28 mouse cellular contexts compared by ENCODE assay signal in genomic region chr11:79062897-79063296, GRCm38 (mm10).
DNase-seq lines count a peak whose midpoint lies in the region; ATAC-seq and TF ChIP-seq lines count a peak whose summit lies in the region.
"Had no signal": no experiment of that assay in that cellular context is flagged by ENCODE, and none has a peak within 500 bp of the region (broad histone marks: within the 10 kb centered on the region; RNA-seq: fewer than 3 reads in every experiment).

No protein-coding gene starts in this region.

- TF ChIP-seq EP300 in CH12.LX (IDR thresholded peaks at IDR 0.05; ENCODE audit: low read length): peak; percentile 55

- TF ChIP-seq RAD21 in CH12.LX (IDR thresholded peaks at IDR 0.05; ENCODE audit: low read depth, low read length): no peak

- no peaks in the 10 kb centered on the region for H3K9me3 ChIP-seq in heart, embryonic 16.5 days (replicated peaks; ENCODE audit: control insufficient read depth, low read length)
- H3K9me3 ChIP-seq in CH12.LX (replicated peaks; ENCODE audit: low read length): no peaks in the 10 kb centered on the region
- H3K9me3 ChIP-seq: embryonic facial prominence, embryonic 12.5 days; hindbrain, embryonic 13.5 days; kidney, embryonic 15.5 days; limb, embryonic 15.5 days; midbrain, embryonic 15.5 days; stomach, embryonic 15.5 days had no signal

- H3K36me3 ChIP-seq in heart, embryonic 16.5 days (ENCODE audit: control insufficient read depth, insufficient read depth): no peaks in the 10 kb centered on the region
- peaks cover 46 to 79% of the 10 kb centered on the region in 2 experiments for H3K36me3 ChIP-seq in CH12.LX (replicated peaks in 1 of 2; ENCODE audit: control insufficient read depth in 1 of 2, insufficient read depth in 1 of 2, low read length in 1 of 2)
- H3K36me3 ChIP-seq: hindbrain, embryonic 13.5 days; kidney, embryonic 15.5 days; limb, embryonic 15.5 days; midbrain, embryonic 15.5 days; stomach, embryonic 15.5 days had no signal

- H3K79me2 ChIP-seq in CH12.LX (replicated peaks; ENCODE audit: control insufficient read depth, extremely low read depth, insufficient read depth, poor library complexity, severe bottlenecking): peaks cover 18% of the 10 kb centered on the region

- H3K27me3 ChIP-seq in heart, embryonic 16.5 days (ENCODE audit: control insufficient read depth, insufficient read depth, low read length): no peaks in the 10 kb centered on the region
- no peaks in the 10 kb centered on the region for H3K27me3 ChIP-seq in CH12.LX (replicated peaks)
- H3K27me3 ChIP-seq: embryonic facial prominence, embryonic 12.5 days; hindbrain, embryonic 13.5 days; kidney, embryonic 15.5 days; limb, embryonic 15.5 days; midbrain, embryonic 15.5 days; stomach, embryonic 15.5 days had no signal

- no peak overlapping the region for H3K4me3 ChIP-seq in heart, embryonic 16.5 days (ENCODE audit: low read length)
- peak overlapping the region in 1 of 3 experiments; percentile 28 for H3K4me3 ChIP-seq in CH12.LX (replicated peaks in 1 of 3; ENCODE audit: low read depth in 2 of 3, low read length in 2 of 3, poor library complexity in 1 of 3)
- H3K4me3 ChIP-seq: embryonic facial prominence, embryonic 12.5 days; hindbrain, embryonic 13.5 days; kidney, embryonic 15.5 days; limb, embryonic 15.5 days; midbrain, embryonic 15.5 days; myocyte; stomach, embryonic 15.5 days had no signal

- TF ChIP-seq POLR2A in CH12.LX (IDR thresholded peaks at IDR 0.05; ENCODE audit: low read depth, low read length): no peak

- 90% methylated on average over 5 of the region's 5 CpGs for WGBS in heart, embryonic 16.5 days

- H3K4me1 ChIP-seq in heart, embryonic 16.5 days (ENCODE audit: control insufficient read depth, insufficient read depth, low read length): peaks cover 64% of the 10 kb centered on the region
- H3K4me1 ChIP-seq in CH12.LX (ENCODE audit: control insufficient read depth in 1 of 2, insufficient read depth in 2 of 2): peaks cover 72 to 86% of the 10 kb centered on the region in 2 experiments

- in situ Hi-C loops in CH12.LX (cut with MboI; ENCODE audit: low pct_ligation_motif_present, low pct_unique_long_range_greater_than_20kb, low sequenced_read_pairs): no loop called here

- no peak for DNase-seq in frontal cortex, postnatal 10 days (ENCODE audit: low spot score in 2 of 2)
- no peak for DNase-seq in heart, adult 11 months
- DNase-seq in CH12.LX (ENCODE audit: extremely low read depth): no peak
- DNase-seq in layer of hippocampus, postnatal 14 days (ENCODE audit: low spot score in 2 of 2): peak; percentile 59 to 71
- DNase-seq in embryo, embryonic 9.5 days (ENCODE audit: extremely low spot score): no peak
- DNase-seq: adrenal gland, postnatal 36 days; cerebellum, adult 18-20 months; cerebellum, postnatal 14 days; gastrocnemius, postnatal 14 days; heart, postnatal 14 days; kidney, adult 11 months; kidney, postnatal 36 days; left cerebral cortex, postnatal 4 days; lung, embryonic 14.5 days; lung, postnatal 36 days; right cerebral cortex, adult 18-20 months; thymus, adult 18-20 months; thymus, postnatal 4 days had no signal

- TF ChIP-seq CTCF in CH12.LX (conservative IDR thresholded peaks at IDR 0.05 in 1 of 2, IDR thresholded peaks at IDR 0.05 in 1 of 2; ENCODE audit: low read depth in 2 of 2, low read length in 2 of 2): no peak

- no peak overlapping the region for H3K4me2 ChIP-seq in heart, embryonic 16.5 days (ENCODE audit: low read depth, low read length)
- no peak overlapping the region for H3K4me2 ChIP-seq in CH12.LX (ENCODE audit: insufficient read depth, low read depth, poor library complexity, severe bottlenecking)
- H3K4me2 ChIP-seq: embryonic facial prominence, embryonic 12.5 days; hindbrain, embryonic 13.5 days; kidney, embryonic 15.5 days; limb, embryonic 15.5 days; lung, embryonic 14.5 days; midbrain, embryonic 15.5 days; stomach, embryonic 15.5 days had no signal

- H3K27ac ChIP-seq in heart, embryonic 16.5 days (ENCODE audit: low read length): peak overlapping the region; percentile 85
- H3K27ac ChIP-seq in CH12.LX (ENCODE audit: insufficient read depth, low read depth): peak overlapping the region; percentile 11; the same call in 1 of the 2 replicates
- H3K27ac ChIP-seq: embryonic facial prominence, embryonic 12.5 days; kidney, embryonic 15.5 days; limb, embryonic 15.5 days; liver, embryonic 14.5 days; midbrain, embryonic 15.5 days; stomach, embryonic 15.5 days had no signal

- H3K9ac ChIP-seq in heart, embryonic 16.5 days (ENCODE audit: low read length): peak overlapping the region; percentile 27; the same call in 1 of the 2 replicates
- no peak overlapping the region for H3K9ac ChIP-seq in CH12.LX (ENCODE audit: insufficient read depth, low read depth)
- H3K9ac ChIP-seq: embryonic facial prominence, embryonic 12.5 days; kidney, embryonic 15.5 days; limb, embryonic 15.5 days; liver, embryonic 14.5 days; lung, embryonic 14.5 days; midbrain, embryonic 15.5 days; stomach, embryonic 15.5 days had no signal

- dilution Hi-C loops in CH12.LX (cut with MboI; ENCODE audit: extremely low pct_ligation_motif_present, extremely low pct_unique_long_range_greater_than_20kb, low sequenced_read_pairs): no loop called here

- peak; percentile 71; the same call in 1 of the 2 replicates for ATAC-seq in frontal cortex, adult (ENCODE audit: low TSS enrichment)
- no peak for ATAC-seq in heart, embryonic 16.5 days (replicated peaks; ENCODE audit: extremely low read depth, insufficient read depth, low FRiP score)
- ATAC-seq: midbrain, embryonic 15.5 days had no signal

TF ChIP-seq in CH12.LX, 34 proteins besides CTCF, POLR2A, EP300 and RAD21:
- TF ChIP-seq PAX5 (IDR thresholded peaks at IDR 0.05; ENCODE audit: low read length) (no peak), IRF4 (IDR thresholded peaks at IDR 0.05; ENCODE audit: low read depth, low read length) (peak; percentile 50; the same call in 1 of the 2 replicates), ELF1 (IDR thresholded peaks at IDR 0.05; ENCODE audit: low read depth, low read length) (no peak), MAZ (IDR thresholded peaks at IDR 0.05; ENCODE audit: low read depth, low read length) (no peak), NRF1 (IDR thresholded peaks at IDR 0.05; ENCODE audit: low read depth, low read length) (no peak), ZC3H11A (IDR thresholded peaks at IDR 0.05; ENCODE audit: low read depth, low read length) (no peak), ETS1 (conservative IDR thresholded peaks at IDR 0.05; ENCODE audit: low read depth, low read length) (peak; percentile 74), CHD1 (IDR thresholded peaks at IDR 0.05; ENCODE audit: low read depth, low read length) (no peak), GABPA (IDR thresholded peaks at IDR 0.05; ENCODE audit: insufficient replicate concordance, low read depth, low read length) (no peak), SIN3A (IDR thresholded peaks at IDR 0.05; ENCODE audit: low read length) (no peak), ZMIZ1 (IDR thresholded peaks at IDR 0.05; ENCODE audit: low read depth, low read length) (no peak), USF1 (IDR thresholded peaks at IDR 0.05; ENCODE audit: low read depth, low read length) (no peak), MEF2A (IDR thresholded peaks at IDR 0.05; ENCODE audit: borderline replicate concordance, low read depth, low read length) (no peak), USF2 (conservative IDR thresholded peaks at IDR 0.05; ENCODE audit: low read depth, low read length) (no peak), HCFC1 (IDR thresholded peaks at IDR 0.05; ENCODE audit: low read depth, low read length) (no peak), BHLHE40 (IDR thresholded peaks at IDR 0.05; ENCODE audit: low read depth, low read length) (0 out of 2 replicates have a peak, but pooled peaks have one; percentile 18), NELFE (IDR thresholded peaks at IDR 0.05; ENCODE audit: low read depth, low read length) (no peak), ZNF384 (IDR thresholded peaks at IDR 0.05; ENCODE audit: low read depth, low read length) (no peak), TCF12 (IDR thresholded peaks at IDR 0.05; ENCODE audit: low read depth, low read length) (peak; percentile 80), KAT2A (IDR thresholded peaks at IDR 0.05; ENCODE audit: insufficient replicate concordance, low read length) (no peak), MAX (IDR thresholded peaks at IDR 0.05; ENCODE audit: low read length) (no peak), JUN (IDR thresholded peaks at IDR 0.05; ENCODE audit: insufficient read depth, low read depth, low read length) (no peak), MAFK (IDR thresholded peaks at IDR 0.05; ENCODE audit: insufficient replicate concordance, low read length) (no peak), POLR2AphosphoS2 (IDR thresholded peaks at IDR 0.05; ENCODE audit: low read depth, low read length) (no peak), RCOR1 (conservative IDR thresholded peaks at IDR 0.05; ENCODE audit: low read depth, low read length) (no peak), MXI1 (IDR thresholded peaks at IDR 0.05; ENCODE audit: low read depth, low read length) (no peak), SMC3 (IDR thresholded peaks at IDR 0.05; ENCODE audit: low read depth, low read length) (no peak), ZKSCAN1 (IDR thresholded peaks at IDR 0.05; ENCODE audit: borderline replicate concordance, low read depth, low read length) (no peak), TBP (conservative IDR thresholded peaks at IDR 0.05; ENCODE audit: low read depth, low read length) (no peak), JUND (conservative IDR thresholded peaks at IDR 0.05; ENCODE audit: low read depth, low read length) (no peak), CHD2 (IDR thresholded peaks at IDR 0.05; ENCODE audit: low read length) (no peak), MYC (IDR thresholded peaks at IDR 0.05; ENCODE audit: low read depth, low read length) (no peak), E2F4 (IDR thresholded peaks at IDR 0.05; ENCODE audit: insufficient replicate concordance, low read depth, low read length) (no peak), UBTF (IDR thresholded peaks at IDR 0.05; ENCODE audit: low read depth, low read length) (no peak)
TF ChIP-seq in CH12.LX: peak in this region for 4.

Comparison
In these comparisons a context has a peak if more than half of its experiments do, and no peak if none do; other contexts are left out.
1. DNase-seq: peak in layer of hippocampus, postnatal 14 days (2 of 2); none in frontal cortex, postnatal 10 days (0 of 2), heart, adult 11 months (single experiment), CH12.LX (single experiment) and embryo, embryonic 9.5 days (single experiment).